Mouse (Mus musculus) liver, postnatal 0 days (tissue): ENCODE results near the gene Bphl.

Source experiments
- CTCF ChIP-seq: sonication (generic); IDR thresholded peaks from 2 replicates; pipeline ENCODE4 v1.5.1; 2016; ENCODE audit warnings: antibody characterized with exemption, low read depth
- EP300 ChIP-seq: IDR thresholded peaks from 2 replicates; pipeline ENCODE4 v1.6.1; 2016; ENCODE audit warnings: antibody characterized with exemption, low read depth, mild to moderate bottlenecking

DNA sequence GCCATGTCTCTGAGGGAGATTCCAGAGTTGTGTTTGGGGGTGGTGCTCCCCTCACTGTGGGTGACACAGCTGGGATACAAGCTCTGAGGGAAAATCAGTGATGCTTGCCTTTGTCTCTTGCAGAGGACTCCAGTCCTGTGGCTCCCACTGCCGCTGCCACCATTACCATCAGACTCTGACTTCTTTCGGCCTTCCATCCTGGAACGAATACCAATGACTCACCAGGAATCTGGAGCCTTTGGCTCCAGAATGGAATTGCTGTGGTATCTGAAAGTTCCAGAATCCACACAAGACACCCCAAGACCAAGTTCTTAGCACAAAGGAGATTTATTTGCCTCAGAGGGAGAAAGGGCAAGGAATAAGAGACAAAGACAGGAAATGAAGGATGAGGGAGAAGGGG is 75.7 kb downstream of the Bphl start:
- TF ChIP-seq CTCF (no peak), EP300 (no peak)
